Mouse (Mus musculus) testis, adult 2 months (tissue): ENCODE data around the gene Gatc.

ENCODE experiments used
- CTCF ChIP-seq: fragments of 200-500 bp; IDR thresholded peaks from 2 replicates; pipeline ENCODE4 v1.5.1; 2012; ENCODE audit warnings: low read depth, mild to moderate bottlenecking, inconsistent platforms, low read length, moderate library complexity; ENCODE audit not compliant: control insufficient read depth, insufficient read depth, insufficient replicate concordance
- POLR2A ChIP-seq: fragments of 200-500 bp; IDR thresholded peaks from 2 replicates; pipeline ENCODE4 v1.6.1; 2012; ENCODE audit warnings: low read depth, mild to moderate bottlenecking, inconsistent platforms, low read length, moderate library complexity; ENCODE audit not compliant: control insufficient read depth

GRCm38 (mm10) chr5:115284735-115285134 lies 56.2 kb downstream of the Gatc start:
- TF ChIP-seq POLR2A (no peak), CTCF (no peak)
